Mouse (Mus musculus) lung, postnatal 14 days (tissue): ENCODE results near the gene Mpp2.

Source experiments
- DNase-seq: peaks from one replicate; pipeline ENCODE4 v3.0.0; 2021

The Mpp2 gene

GRCm38 (mm10) chr11:102070426-102070825, 17.9 kb downstream of the Mpp2 start:
- DNase-seq, result no peak

DNA sequence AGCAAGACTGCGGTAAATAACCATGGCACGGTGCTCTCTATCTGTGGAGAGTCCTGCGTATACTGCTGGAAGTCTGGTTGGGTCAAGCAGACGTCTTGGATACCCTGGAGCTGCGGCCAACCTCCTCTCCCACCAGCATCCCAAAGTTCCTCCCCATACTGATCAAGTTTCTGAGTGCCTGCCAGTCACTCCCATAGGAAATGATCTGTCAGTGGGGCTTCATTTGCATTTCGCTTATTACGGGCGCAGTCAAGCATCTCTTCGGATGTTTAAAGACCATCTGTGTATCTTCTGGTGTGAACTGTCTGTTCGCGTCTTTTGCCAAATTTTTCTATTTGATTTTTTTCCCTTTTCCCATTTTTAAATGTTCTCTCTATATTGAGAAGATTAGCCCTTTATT, 18.7 kb downstream of the Mpp2 start:
- DNase-seq, result no peak

DNA sequence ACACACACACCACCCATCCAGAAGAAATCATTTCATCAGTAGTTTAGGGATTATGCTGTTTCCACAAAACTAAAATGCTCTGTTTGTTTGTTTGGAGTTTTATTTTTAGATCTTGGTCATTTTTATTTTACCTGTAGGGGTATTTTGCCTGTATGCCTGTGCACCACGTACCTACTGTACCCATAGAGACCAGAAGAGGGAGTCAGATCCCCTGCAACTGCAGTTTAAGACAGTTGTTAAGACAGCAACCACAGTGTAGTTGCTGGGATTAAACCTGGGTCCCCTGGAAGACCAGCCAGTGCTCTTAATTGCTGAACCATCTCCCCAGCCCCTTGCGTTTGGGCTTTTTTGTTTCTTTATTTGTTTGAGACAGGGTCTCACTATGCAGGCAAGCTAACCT, 19.3 kb downstream of the Mpp2 start:
- DNase-seq, result no peak

- DNase-seq, result no peak
These were observed 25.2 kb downstream of the Mpp2 start for GRCm38 (mm10) chr11:102063076-102063475.

- no peak for DNase-seq
These were observed 26.3 kb downstream of the Mpp2 start for GRCm38 (mm10) chr11:102061941-102062473.

GRCm38 (mm10) chr11:102061236-102061940, 26.9 kb downstream of the Mpp2 start:
- DNase-seq, result peak; percentile 80

DNA sequence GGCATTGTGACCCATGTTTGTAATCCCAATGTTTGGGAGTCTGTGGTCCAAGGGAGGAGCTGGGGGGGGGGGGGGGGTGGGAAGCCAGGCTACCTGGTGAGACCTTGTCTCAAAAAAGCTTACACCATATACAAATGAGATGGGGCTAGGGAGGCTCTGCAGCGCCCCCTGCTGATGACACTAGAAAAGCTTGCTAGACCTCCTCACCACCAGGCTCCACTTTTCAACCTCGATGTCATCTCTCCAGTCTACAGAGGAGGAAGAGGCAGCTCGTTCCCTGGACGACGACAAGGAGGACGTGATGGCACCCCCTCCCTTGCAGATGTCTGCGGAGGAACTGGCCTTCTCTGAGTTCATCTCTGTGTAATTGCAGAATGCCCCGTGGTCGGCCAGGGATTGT, 34.5 kb downstream of the Mpp2 start:
- DNase-seq, result peak; percentile 66

DNA sequence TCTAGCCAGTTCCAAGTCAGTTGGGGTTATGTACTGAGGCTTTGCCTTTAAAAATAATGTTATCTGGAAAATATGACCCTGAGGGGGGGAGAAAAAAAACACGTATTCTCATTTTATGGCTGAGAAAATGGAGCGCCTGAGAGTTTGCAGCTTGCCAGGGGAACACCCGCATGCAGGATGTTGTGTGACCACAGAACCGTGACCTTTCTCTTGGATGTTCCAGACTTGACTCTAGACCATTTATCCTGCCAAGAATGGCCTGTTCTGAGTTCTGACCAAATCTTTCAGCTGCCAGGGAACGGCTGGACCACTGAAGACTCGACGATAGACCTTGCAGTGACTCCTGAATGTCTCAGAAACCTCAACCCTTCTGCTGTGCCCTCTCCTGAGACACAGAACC, 35.1 kb downstream of the Mpp2 start:
- peak; percentile 26 for DNase-seq

GRCm38 (mm10) chr11:102052697-102053096, 35.6 kb downstream of the Mpp2 start:
- DNase-seq, result no peak

DNA sequence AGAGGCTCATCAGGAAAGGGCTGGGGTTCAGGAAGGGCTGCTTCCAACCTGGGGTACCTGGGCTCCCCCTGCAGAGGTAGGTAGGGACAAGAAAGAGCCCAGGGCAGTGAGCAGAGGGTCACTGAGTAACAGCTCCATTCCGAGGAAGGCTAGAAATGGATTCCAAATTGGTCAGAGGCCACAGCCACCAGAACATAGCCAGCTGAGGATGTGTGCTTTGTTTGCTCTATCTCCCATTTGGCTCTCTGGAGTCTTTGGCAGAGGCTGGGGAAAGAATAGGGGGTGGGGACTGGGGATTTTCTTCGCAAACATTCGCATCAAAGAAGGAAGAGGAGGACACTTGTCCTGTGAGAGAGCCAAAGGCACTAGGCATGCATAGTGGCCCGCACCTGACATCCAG, 36.4 kb downstream of the Mpp2 start:
- peak; percentile 38 for DNase-seq

- peak; percentile 67 for DNase-seq
These were observed 36.8 kb downstream of the Mpp2 start for GRCm38 (mm10) chr11:102051541-102051940.

- no peak for DNase-seq
These were observed 38.3 kb downstream of the Mpp2 start for GRCm38 (mm10) chr11:102049875-102050482.

- no peak for DNase-seq
These were observed 41.7 kb downstream of the Mpp2 start for GRCm38 (mm10) chr11:102046607-102047006.

GRCm38 (mm10) chr11:102044691-102045212, 43.6 kb downstream of the Mpp2 start:
- DNase-seq, result no peak

DNA sequence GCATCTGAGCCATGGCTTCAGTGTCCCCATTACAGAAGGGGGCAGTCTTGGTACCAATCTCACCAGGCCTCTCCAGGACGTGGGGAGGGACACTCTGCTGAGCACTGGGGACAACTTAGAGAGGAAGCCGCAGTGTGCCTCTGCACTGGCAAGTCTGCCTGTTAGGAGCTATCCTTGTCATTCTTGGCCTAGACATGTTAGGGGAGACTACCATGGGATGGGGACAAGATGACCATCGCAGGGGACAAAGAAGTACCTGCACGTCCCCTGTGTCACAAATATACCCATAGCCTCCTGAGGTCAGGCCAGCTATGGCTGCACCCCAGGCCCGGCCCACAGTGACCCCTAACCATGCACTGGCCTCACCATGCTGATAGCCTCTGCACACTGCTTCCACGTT, 44.9 kb downstream of the Mpp2 start:
- DNase-seq, result no peak

DNA sequence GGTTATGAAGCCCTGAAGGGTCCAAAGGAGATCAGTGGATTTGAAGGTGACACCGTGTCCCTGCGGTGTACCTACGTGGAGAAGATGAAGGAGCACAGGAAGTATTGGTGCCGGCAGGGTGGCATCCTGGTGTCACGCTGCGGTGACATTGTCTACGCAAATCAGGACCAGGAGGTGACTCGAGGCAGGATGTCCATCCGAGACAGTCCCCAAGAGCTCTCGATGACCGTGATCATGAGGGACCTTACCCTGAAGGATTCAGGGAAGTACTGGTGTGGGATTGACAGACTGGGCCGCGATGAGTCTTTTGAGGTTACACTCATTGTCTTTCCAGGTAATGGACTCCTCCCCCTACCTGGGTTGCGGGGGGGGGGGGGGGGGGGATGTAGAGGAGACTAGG, 45.3 kb downstream of the Mpp2 start:
- no peak for DNase-seq

DNA sequence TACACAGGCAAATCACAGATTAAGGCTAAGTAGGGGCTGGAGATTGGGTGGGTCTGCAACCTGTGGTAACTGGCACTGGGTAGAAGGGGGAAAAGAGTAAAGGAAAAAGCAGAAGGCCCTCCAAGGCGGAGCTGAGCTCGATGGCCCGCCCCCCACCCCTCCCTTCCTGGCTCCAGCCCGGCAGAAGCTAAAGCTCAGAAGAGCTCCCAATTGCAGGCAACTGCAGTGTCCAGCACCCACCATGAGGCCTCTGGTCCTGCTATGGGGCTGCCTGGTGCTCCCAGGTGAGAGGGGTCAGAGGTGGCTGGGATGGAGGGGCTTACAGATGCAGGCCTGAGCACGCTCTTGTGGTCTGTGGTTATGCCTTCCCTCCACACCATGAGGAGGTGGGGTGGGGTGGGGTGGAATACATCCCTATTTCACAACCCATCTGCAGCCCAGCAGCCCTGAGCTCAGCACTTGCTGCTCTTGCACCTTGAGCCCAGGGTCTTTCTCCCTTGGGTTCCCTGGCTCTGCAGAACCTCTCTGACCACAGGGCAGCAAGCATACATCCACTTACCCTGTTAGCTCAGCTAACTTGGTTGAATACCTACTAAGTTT, 46.9 kb downstream of the Mpp2 start, which contains the start of gene Cd300lg:
Cd300lg (plus strand) TSS at position 160 of the 600 bp plus-strand sequence.
- DNase-seq, result no peak

- DNase-seq, result no peak
These were observed 47.7 kb downstream of the Mpp2 start for GRCm38 (mm10) chr11:102040646-102041045.

- peak; percentile 96 for DNase-seq
These were observed 48.2 kb downstream of the Mpp2 start for GRCm38 (mm10) chr11:102040138-102040524.

DNA sequence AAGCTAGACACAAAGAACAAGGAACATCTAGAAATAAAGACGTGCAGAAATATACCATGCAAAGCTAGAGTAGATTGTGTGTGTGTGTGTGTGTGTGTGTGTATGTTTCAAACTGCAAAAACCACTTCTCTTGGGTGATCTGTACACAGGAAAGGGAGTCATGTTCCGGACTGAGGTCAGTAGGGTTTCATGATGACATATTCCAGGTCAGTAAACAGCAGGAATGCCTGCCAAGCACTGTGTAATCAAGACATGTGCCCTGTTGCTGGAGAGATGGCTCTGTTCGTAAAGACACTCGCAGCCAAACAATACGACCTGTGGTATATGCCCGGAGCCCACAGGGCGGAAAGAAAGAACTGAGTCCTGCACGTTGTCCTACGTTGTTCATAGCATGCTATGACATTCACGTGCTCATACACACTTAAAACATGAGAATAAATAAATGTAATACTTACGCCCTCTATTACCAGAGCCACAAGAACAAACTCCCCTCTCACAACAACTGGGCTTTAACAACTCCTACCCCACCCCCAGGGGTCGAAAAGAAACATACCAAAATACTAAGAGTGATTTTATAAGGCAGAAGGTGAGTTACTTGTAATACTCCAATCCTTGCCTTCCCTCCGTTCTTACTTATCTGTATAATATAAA, 48.7 kb downstream of the Mpp2 start:
- peak; percentile 18 for DNase-seq

- DNase-seq, result no peak
These were observed 50.5 kb downstream of the Mpp2 start for GRCm38 (mm10) chr11:102037789-102038188.

DNA sequence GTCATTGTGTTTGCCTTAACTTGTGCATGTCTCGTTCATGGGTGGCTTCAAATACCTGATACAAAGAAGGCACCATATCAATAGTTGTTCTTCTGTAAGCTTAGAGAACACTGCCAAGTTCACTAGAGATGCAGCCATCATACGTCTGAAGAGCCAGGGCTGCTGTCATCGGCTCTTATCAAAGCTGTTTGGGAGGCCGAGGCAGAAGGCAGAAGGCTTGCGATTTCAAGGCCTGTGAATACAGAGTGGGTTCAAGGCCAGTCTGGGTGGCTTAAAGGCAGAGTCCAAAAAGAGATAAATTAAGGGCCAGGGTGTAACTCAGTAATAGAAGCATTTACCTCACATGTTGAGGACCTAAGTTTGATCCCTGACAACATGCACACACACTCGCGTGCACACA, 52.0 kb downstream of the Mpp2 start:
- no peak for DNase-seq

GRCm38 (mm10) chr11:102035456-102035960, 52.8 kb downstream of the Mpp2 start:
- DNase-seq, result no peak
